Mouse (Mus musculus): ENCODE measurements around the gene Crybb2. TPM values are rescaled to one million over a fixed set of nuclear protein-coding genes. Genes with fewer than 3 reads are reported as not detected.

Gene Crybb2
- polyA plus RNA-seq (2021; fragmentation: Nextera tagmentation) = not detected in 2 replicates
- long read RNA-seq, experiment 1 = 0 reads
- long read RNA-seq, experiment 2 = 0 reads

GRCm38 (mm10) chr5:113070017-113070416, at the start of gene Crybb2:
Crybb2 (minus strand) TSS chr5:113070117.

GRCm38 (mm10) chr5:113081439-113081838, 11.5 kb upstream of the Crybb2 start, which contains the start of gene Crybb3:
Crybb3 (minus strand) TSS chr5:113081584.

GRCm38 (mm10) chr5:113015236-113016061, 54.5 kb downstream of the Crybb2 start, which contains the start of gene Grk3:
Grk3 (minus strand) TSS chr5:113015791.

Other genes with a start within 250 kb of the Crybb2 start
- gene Myo18b, start 173.8 kb downstream of the Crybb2 start, polyA plus RNA-seq (2021; fragmentation: Nextera tagmentation) = 0.50 and 0.61 TPM in 2 replicates
- gene Grk3, start 54.3 kb downstream of the Crybb2 start, polyA plus RNA-seq (2021; fragmentation: Nextera tagmentation) = 8.6 and 9.5 TPM in 2 replicates
- 1.7 and 2.0 TPM in 2 replicates for gene Crybb3, start 11.5 kb upstream of the Crybb2 start, polyA plus RNA-seq (2021; fragmentation: Nextera tagmentation)
- 6.4 and 7.8 TPM in 2 replicates for gene 2900026A02Rik, start 151.1 kb upstream of the Crybb2 start, polyA plus RNA-seq (2021; fragmentation: Nextera tagmentation)
- not detected in 2 replicates for gene Tmem211, start 156.8 kb upstream of the Crybb2 start, polyA plus RNA-seq (2021; fragmentation: Nextera tagmentation)
- 17.9 and 22.0 TPM in 2 replicates for gene Sgsm1, start 240.7 kb upstream of the Crybb2 start, polyA plus RNA-seq (2021; fragmentation: Nextera tagmentation)

Measured in left cerebral cortex, adult 6 months (tissue).